Mouse (Mus musculus) 3134 (cell line): ENCODE data around the gene Prdm16.

ENCODE experiments used
- DNase-seq: peaks from one replicate; pipeline ENCODE4 v3.0.0-alpha.2; 2011; ENCODE audit warnings: low spot score; ENCODE audit not compliant: insufficient read length; ENCODE audit errors: extremely low read depth

The Prdm16 gene

GRCm38 (mm10) chr4:154310576-154311262, 326.0 kb downstream of the Prdm16 start:
- no peak for DNase-seq

- no peak for DNase-seq
These were observed 327.5 kb downstream of the Prdm16 start for GRCm38 (mm10) chr4:154309131-154309530.

GRCm38 (mm10) chr4:154301466-154301881, 335.2 kb downstream of the Prdm16 start, which contains the start of gene Arhgef16:
Gene Arhgef16 (minus strand): TSS chr4:154301676.
- peak; percentile 36 for DNase-seq

GRCm38 (mm10) chr4:154299541-154300271, 337.0 kb downstream of the Prdm16 start:
- no peak for DNase-seq

- no peak for DNase-seq
These were observed 338.9 kb downstream of the Prdm16 start for GRCm38 (mm10) chr4:154297761-154298160.

GRCm38 (mm10) chr4:154294262-154294731, 342.4 kb downstream of the Prdm16 start:
- no peak for DNase-seq

GRCm38 (mm10) chr4:154293735-154294201, 342.9 kb downstream of the Prdm16 start:
- no peak for DNase-seq

GRCm38 (mm10) chr4:154283671-154284070, 353.0 kb downstream of the Prdm16 start:
- no peak for DNase-seq

- no peak for DNase-seq
These were observed 357.2 kb downstream of the Prdm16 start for GRCm38 (mm10) chr4:154279481-154279880.

GRCm38 (mm10) chr4:154273000-154273399, 363.7 kb downstream of the Prdm16 start:
- peak; percentile 28 for DNase-seq

GRCm38 (mm10) chr4:154269520-154269919, 367.2 kb downstream of the Prdm16 start:
- no peak for DNase-seq

GRCm38 (mm10) chr4:154267511-154267910, 369.2 kb downstream of the Prdm16 start:
- no peak for DNase-seq
